Mouse (Mus musculus): ENCODE measurements around the gene Frzb.
"Not testable (repeated sequence)": the region's sequence is repeated elsewhere in the genome, so short reads cannot be mapped to it uniquely, and the experiment has no call there.

Frzb gene

GRCm38 (mm10) chr2:80447291-80447791, at the start of gene Frzb:
Frzb (minus strand) TSS chr2:80447625.
- CTCF ChIA-PET, result no interaction called here

GRCm38 (mm10) chr2:80495304-80495703, 47.9 kb upstream of the Frzb start:
- CTCF ChIA-PET, result not testable (repeated sequence)

- CTCF ChIA-PET, result no interaction called here
Observed at GRCm38 (mm10) chr2:80486851-80487250, 39.4 kb upstream of the Frzb start.

GRCm38 (mm10) chr2:80484951-80485350, 37.5 kb upstream of the Frzb start:
- CTCF ChIA-PET, result no interaction called here

GRCm38 (mm10) chr2:80475831-80476230, 28.4 kb upstream of the Frzb start:
- CTCF ChIA-PET, result no interaction called here

GRCm38 (mm10) chr2:80474247-80474796, 26.9 kb upstream of the Frzb start:
- CTCF ChIA-PET, result no interaction called here

- CTCF ChIA-PET, result no interaction called here
Observed at GRCm38 (mm10) chr2:80465991-80466821, 18.8 kb upstream of the Frzb start.

GRCm38 (mm10) chr2:80461827-80462226, 14.4 kb upstream of the Frzb start:
- CTCF ChIA-PET, result no interaction called here

GRCm38 (mm10) chr2:80448231-80448630, 806 bp upstream of the Frzb start:
- CTCF ChIA-PET, result no interaction called here

GRCm38 (mm10) chr2:80446308-80447151, 895 bp downstream of the Frzb start:
- CTCF ChIA-PET, result no interaction called here

GRCm38 (mm10) chr2:80445926-80446307, 1.5 kb downstream of the Frzb start:
- CTCF ChIA-PET, result no interaction called here

- CTCF ChIA-PET, result no interaction called here
Observed at GRCm38 (mm10) chr2:80445491-80445890, 1.9 kb downstream of the Frzb start.

- CTCF ChIA-PET, result no interaction called here
Observed at GRCm38 (mm10) chr2:80444418-80445365, 2.7 kb downstream of the Frzb start.

GRCm38 (mm10) chr2:80443962-80444361, 3.5 kb downstream of the Frzb start:
- CTCF ChIA-PET, result no interaction called here

- CTCF ChIA-PET, result no interaction called here
Observed at GRCm38 (mm10) chr2:80441386-80441785, 6.0 kb downstream of the Frzb start.

- CTCF ChIA-PET, result no interaction called here
Observed at GRCm38 (mm10) chr2:80438854-80439253, 8.6 kb downstream of the Frzb start.

- CTCF ChIA-PET, result no interaction called here
Observed at GRCm38 (mm10) chr2:80437401-80437800, 10.0 kb downstream of the Frzb start.

GRCm38 (mm10) chr2:80434783-80435572, 12.4 kb downstream of the Frzb start:
- CTCF ChIA-PET, result no interaction called here

GRCm38 (mm10) chr2:80433254-80433876, 14.1 kb downstream of the Frzb start:
- CTCF ChIA-PET, result no interaction called here

- CTCF ChIA-PET, result no interaction called here
Observed at GRCm38 (mm10) chr2:80430357-80431053, 16.9 kb downstream of the Frzb start.
